Mouse (Mus musculus): ENCODE measurements around the gene Gm11634.

Gm11634 gene

GRCm38 (mm10) chr11:101589989-101590624 is 8.9 kb downstream of the Gm11634 start:
- ChIA-PET POLR2A (interaction anchor here (0.6 to 47.2 kb wide), 79 partner anchors 8 to 1062 kb away, joined by 3 to 978 read pairs (median 6); partner anchors contain the start of genes Rdm1 (in 4 of the 4), Rpl27 (in 3 of the 4), Tmem106a (in 3 of the 4) and Brca1 (in 2 of the 4)), CTCF (interaction anchor here (0.5 to 5.5 kb wide), 24 partner anchors 8 to 244 kb away, joined by 3 to 73 read pairs (median 4); partner anchors contain the start of genes Rpl27 (in 2 of the 4), Tmem106a (in 2 of the 4), Dhx8 (in 1 of the 4) and Nbr1 (in 1 of the 4))

- ChIA-PET CTCF (interaction anchor here in 2 of 4 experiments (0.7 to 5.5 kb wide), 7 partner anchors 13 to 122 kb away, joined by 3 to 73 read pairs (median 7); no protein-coding TSS in a partner anchor), POLR2A (interaction anchor here (0.7 to 47.2 kb wide), 45 partner anchors 8 to 1062 kb away, joined by 3 to 978 read pairs (median 9); partner anchors contain the start of genes Rdm1 (in 4 of the 4), Brca1 (in 2 of the 4), Nbr1 (in 2 of the 4) and Tmem106a (in 2 of the 4))
Observed at GRCm38 (mm10) chr11:101589444-101589843, 9.6 kb downstream of the Gm11634 start.

GRCm38 (mm10) chr11:101588868-101589267 is 10.2 kb downstream of the Gm11634 start:
- POLR2A ChIA-PET = interaction anchor here in 2 of 4 experiments (0.7 to 47.2 kb wide), 20 partner anchors 9 to 205 kb away, joined by 3 to 978 read pairs (median 6); partner anchors contain the start of genes Nbr1 (in 2 of the 2), Rdm1 (in 2 of the 2), Brca1 (in 1 of the 2) and Gm11634 (in 1 of the 2)
- CTCF ChIA-PET = interaction anchor here in 1 of 4 experiments (5.5 kb wide), 1 partner anchor 12 kb away, joined by 73 read pairs; no protein-coding TSS in a partner anchor

- POLR2A ChIA-PET = interaction anchor here (0.6 to 47.2 kb wide), 28 partner anchors 8 to 252 kb away, joined by 3 to 978 read pairs (median 5); partner anchors contain the start of genes Nbr1 (in 2 of the 4), Brca1 (in 1 of the 4), Gm11634 (in 1 of the 4) and Rdm1 (in 1 of the 4)
- CTCF ChIA-PET = interaction anchor here in 3 of 4 experiments (0.5 to 5.5 kb wide), 4 partner anchors 11 to 214 kb away, joined by 3 to 73 read pairs (median 8); no protein-coding TSS in a partner anchor
Observed at GRCm38 (mm10) chr11:101587676-101588075, 11.4 kb downstream of the Gm11634 start.

GRCm38 (mm10) chr11:101585805-101586204 is 13.3 kb downstream of the Gm11634 start:
- ChIA-PET CTCF (interaction anchor here in 1 of 4 experiments (0.6 to 1.7 kb wide), 2 partner anchors 17 to 166 kb away, joined by 3 to 5 read pairs; no protein-coding TSS in a partner anchor), POLR2A (interaction anchor here in 3 of 4 experiments (0.7 to 47.2 kb wide), 16 partner anchors 4 to 107 kb away, joined by 3 to 978 read pairs (median 13); partner anchors contain the start of genes Nbr1 (in 2 of the 3), Brca1 (in 1 of the 3), Gm11634 (in 1 of the 3) and Rdm1 (in 1 of the 3))

- CTCF ChIA-PET = interaction anchor here in 3 of 4 experiments (0.6 to 2.9 kb wide), 6 partner anchors 9 to 84 kb away, joined by 3 to 18 read pairs (median 4); partner anchors contain the start of gene Gm11634 (in 1 of the 3)
- POLR2A ChIA-PET = interaction anchor here in 3 of 4 experiments (0.7 to 47.2 kb wide), 14 partner anchors 4 to 106 kb away, joined by 3 to 978 read pairs (median 4); partner anchors contain the start of genes Brca1 (in 2 of the 3), Nbr1 (in 2 of the 3), Gm11634 (in 1 of the 3) and Rdm1 (in 1 of the 3)
Observed at GRCm38 (mm10) chr11:101585031-101585430, 14.0 kb downstream of the Gm11634 start.

- CTCF ChIA-PET = interaction anchor here (0.6 to 2.9 kb wide), 14 partner anchors 8 to 1015 kb away, joined by 3 to 12 read pairs (median 5); no protein-coding TSS in a partner anchor
- POLR2A ChIA-PET = interaction anchor here (0.6 to 47.2 kb wide), 53 partner anchors 6 to 141 kb away, joined by 3 to 978 read pairs (median 6); partner anchors contain the start of genes Brca1 (in 3 of the 4), Nbr1 (in 3 of the 4), Rdm1 (in 2 of the 4) and Rpl27 (in 1 of the 4)
Observed at GRCm38 (mm10) chr11:101583205-101583604, 15.9 kb downstream of the Gm11634 start.

GRCm38 (mm10) chr11:101582054-101583035 is 16.7 kb downstream of the Gm11634 start, which contains the start of gene Tmem106a:
Gene Tmem106a (plus strand): TSS chr11:101582242.
- POLR2A ChIA-PET = interaction anchor here (0.6 to 47.2 kb wide), 83 partner anchors 7 to 1262 kb away, joined by 3 to 978 read pairs (median 4); partner anchors contain the start of genes Brca1 (in 3 of the 4), Nbr1 (in 3 of the 4), Rpl27 (in 3 of the 4) and Dhx8 (in 2 of the 4)
- CTCF ChIA-PET = interaction anchor here (0.5 to 2.9 kb wide), 21 partner anchors 8 to 555 kb away, joined by 3 to 12 read pairs (median 4); no protein-coding TSS in a partner anchor

- ChIA-PET CTCF (interaction anchor here in 3 of 4 experiments (0.6 to 2.5 kb wide), 11 partner anchors 9 to 371 kb away, joined by 3 to 9 read pairs (median 3); no protein-coding TSS in a partner anchor), POLR2A (interaction anchor here (0.7 to 47.2 kb wide), 48 partner anchors 6 to 794 kb away, joined by 3 to 978 read pairs (median 6); partner anchors contain the start of genes Brca1 (in 3 of the 4), Nbr1 (in 3 of the 4), Rpl27 (in 3 of the 4) and Dhx8 (in 2 of the 4))
Observed at GRCm38 (mm10) chr11:101581081-101581764, 17.8 kb downstream of the Gm11634 start.

GRCm38 (mm10) chr11:101576116-101576515 is 22.9 kb downstream of the Gm11634 start:
- ChIA-PET CTCF (interaction anchor here (0.6 to 8.0 kb wide), 42 partner anchors 9 to 981 kb away, joined by 3 to 122 read pairs (median 4); partner anchors contain the start of genes Becn1 (in 1 of the 4), Brca1 (in 1 of the 4), Nbr1 (in 1 of the 4) and Rpl27 (in 1 of the 4)), POLR2A (interaction anchor here (0.5 to 47.2 kb wide), 47 partner anchors 8 to 331 kb away, joined by 3 to 978 read pairs (median 4); partner anchors contain the start of genes Brca1 (in 3 of the 4), Nbr1 (in 3 of the 4), Rdm1 (in 2 of the 4) and Rpl27 (in 2 of the 4))

- CTCF ChIA-PET = interaction anchor here in 2 of 4 experiments (0.5 to 10.5 kb wide), 9 partner anchors 8 to 388 kb away, joined by 3 to 122 read pairs (median 5); partner anchors contain the start of genes Tmem106a (in 2 of the 2), Brca1 (in 1 of the 2), Nbr1 (in 1 of the 2) and Rpl27 (in 1 of the 2)
- POLR2A ChIA-PET = interaction anchor here (0.6 to 47.2 kb wide), 45 partner anchors 8 to 1041 kb away, joined by 3 to 978 read pairs (median 4); partner anchors contain the start of genes Brca1 (in 3 of the 4), Nbr1 (in 3 of the 4), Tmem106a (in 3 of the 4) and Dhx8 (in 2 of the 4)
Observed at GRCm38 (mm10) chr11:101568421-101568820, 30.6 kb downstream of the Gm11634 start.

- ChIA-PET POLR2A (interaction anchor here (0.6 to 47.2 kb wide), 39 partner anchors 9 to 556 kb away, joined by 3 to 978 read pairs (median 4); partner anchors contain the start of genes Brca1 (in 2 of the 4), Nbr1 (in 2 of the 4), Rpl27 (in 2 of the 4) and Tmem106a (in 2 of the 4)), CTCF (interaction anchor here (0.6 to 10.5 kb wide), 45 partner anchors 8 to 385 kb away, joined by 3 to 122 read pairs (median 5); partner anchors contain the start of genes Nbr1 (in 4 of the 4), Brca1 (in 2 of the 4), Tmem106a (in 2 of the 4) and Dhx8 (in 1 of the 4))
Observed at GRCm38 (mm10) chr11:101562391-101562790, 36.7 kb downstream of the Gm11634 start.

GRCm38 (mm10) chr11:101556954-101557353 is 42.1 kb downstream of the Gm11634 start:
- POLR2A ChIA-PET = interaction anchor here in 3 of 4 experiments (0.6 to 27.7 kb wide), 11 partner anchors 8 to 259 kb away, joined by 3 to 978 read pairs (median 3); partner anchors contain the start of genes Tmem106a (in 2 of the 3) and Gm11634 (in 1 of the 3)
- CTCF ChIA-PET = interaction anchor here in 2 of 4 experiments (0.6 kb wide), 2 partner anchors 34 to 158 kb away, joined by 3 read pairs; no protein-coding TSS in a partner anchor

- CTCF ChIA-PET = interaction anchor here in 2 of 4 experiments (0.6 to 1.1 kb wide), 3 partner anchors 10 to 158 kb away, joined by 3 read pairs; no protein-coding TSS in a partner anchor
- POLR2A ChIA-PET = interaction anchor here in 3 of 4 experiments (0.6 to 27.7 kb wide), 15 partner anchors 9 to 259 kb away, joined by 3 to 978 read pairs (median 3); partner anchors contain the start of genes Tmem106a (in 2 of the 3), Gm11634 (in 1 of the 3) and Rpl27 (in 1 of the 3)
Observed at GRCm38 (mm10) chr11:101556541-101556940, 42.5 kb downstream of the Gm11634 start.
